Mouse (Mus musculus) ovary, adult 18-20 months (tissue): ENCODE data around the gene Nfkb1.

Source experiments
- DNase-seq: peaks from one replicate; pipeline ENCODE4 v3.0.0; 2022; ENCODE audit warnings: low spot score, mixed read lengths

Nfkb1 gene

DNA sequence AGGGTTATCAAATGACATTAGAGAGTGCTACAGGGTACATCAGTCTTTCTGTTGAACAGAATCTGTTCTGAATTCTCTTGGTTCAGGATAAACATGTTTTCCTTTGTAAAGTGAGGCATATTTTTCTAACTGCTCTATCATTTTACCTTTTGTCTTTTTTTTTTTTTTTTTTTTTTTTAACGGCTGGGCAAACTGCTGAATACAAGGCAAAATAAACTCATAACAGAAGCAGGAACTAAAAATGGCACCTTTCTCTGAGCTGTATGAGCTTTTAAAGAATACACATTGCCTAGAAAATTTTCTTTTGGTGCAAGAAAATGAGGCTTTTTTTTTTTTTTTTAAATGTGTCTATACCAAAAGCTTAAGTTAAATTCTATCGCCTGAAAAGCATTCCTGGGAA is 105.3 kb downstream of the Nfkb1 start:
- DNase-seq = no peak

DNA sequence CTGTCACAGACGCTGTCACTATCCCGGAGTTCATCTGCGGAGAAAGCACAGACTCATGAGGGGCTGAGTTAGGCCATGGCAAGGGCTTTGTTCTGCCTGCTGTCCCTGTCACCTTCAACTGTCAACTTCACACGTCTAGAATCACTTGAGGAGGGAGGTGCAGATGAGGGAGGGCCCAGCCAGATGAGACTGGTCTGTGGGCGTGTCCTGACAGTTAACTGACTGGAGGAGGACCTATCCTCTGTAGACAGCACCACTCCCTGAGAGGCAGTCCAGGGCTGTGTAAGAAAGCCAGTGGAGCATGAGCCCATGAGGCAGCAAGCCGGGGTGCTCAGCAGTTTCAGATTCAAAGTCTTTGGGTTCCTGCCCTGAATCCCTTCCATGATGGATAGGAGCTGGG is 105.9 kb downstream of the Nfkb1 start:
- no peak for DNase-seq

DNA sequence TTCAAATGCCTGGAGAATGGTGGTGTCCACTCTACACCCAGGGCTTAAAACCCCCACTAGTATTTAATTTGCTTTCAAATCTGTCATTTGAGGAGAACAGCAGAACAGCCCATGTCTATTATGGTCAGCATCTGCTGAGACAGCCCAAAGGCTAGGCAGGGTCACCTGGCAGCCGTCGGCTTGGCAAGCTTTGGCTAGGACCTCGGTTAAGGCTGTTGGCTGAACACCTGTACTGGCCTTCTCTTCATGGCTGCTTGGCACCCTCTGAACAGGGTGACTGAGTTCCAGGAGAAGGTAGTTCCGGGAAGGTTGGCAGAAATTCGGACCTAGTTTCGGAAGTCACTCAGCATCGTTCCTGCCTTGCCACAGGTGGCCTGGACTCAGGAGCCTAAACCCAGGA is 109.1 kb downstream of the Nfkb1 start:
- DNase-seq = no peak

DNA sequence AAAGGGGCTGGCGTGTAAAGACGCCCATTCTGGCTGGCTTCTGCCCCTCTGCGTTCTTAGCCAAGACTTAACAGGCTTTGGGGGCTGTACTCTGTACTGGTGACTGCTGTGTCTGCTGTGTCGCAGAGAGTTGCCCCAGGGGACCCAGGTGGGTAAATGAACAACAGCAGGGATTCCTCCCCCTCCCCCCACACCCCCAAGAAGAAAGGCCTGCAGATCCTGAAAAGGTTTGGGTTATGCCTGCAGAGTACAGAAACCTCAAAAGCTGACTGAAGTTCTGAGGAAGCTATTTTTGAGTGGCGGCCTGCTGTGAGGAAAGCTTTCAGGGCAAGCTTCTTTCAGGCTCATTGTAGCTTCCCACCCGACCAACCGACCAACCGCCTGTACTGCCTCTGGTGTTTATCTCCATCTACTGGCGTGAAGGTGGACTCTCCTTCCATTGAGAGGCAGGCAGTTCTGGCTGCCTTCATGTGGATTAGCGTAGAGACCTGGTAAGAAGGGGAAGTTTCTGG is 109.7 kb downstream of the Nfkb1 start:
- no peak for DNase-seq

DNA sequence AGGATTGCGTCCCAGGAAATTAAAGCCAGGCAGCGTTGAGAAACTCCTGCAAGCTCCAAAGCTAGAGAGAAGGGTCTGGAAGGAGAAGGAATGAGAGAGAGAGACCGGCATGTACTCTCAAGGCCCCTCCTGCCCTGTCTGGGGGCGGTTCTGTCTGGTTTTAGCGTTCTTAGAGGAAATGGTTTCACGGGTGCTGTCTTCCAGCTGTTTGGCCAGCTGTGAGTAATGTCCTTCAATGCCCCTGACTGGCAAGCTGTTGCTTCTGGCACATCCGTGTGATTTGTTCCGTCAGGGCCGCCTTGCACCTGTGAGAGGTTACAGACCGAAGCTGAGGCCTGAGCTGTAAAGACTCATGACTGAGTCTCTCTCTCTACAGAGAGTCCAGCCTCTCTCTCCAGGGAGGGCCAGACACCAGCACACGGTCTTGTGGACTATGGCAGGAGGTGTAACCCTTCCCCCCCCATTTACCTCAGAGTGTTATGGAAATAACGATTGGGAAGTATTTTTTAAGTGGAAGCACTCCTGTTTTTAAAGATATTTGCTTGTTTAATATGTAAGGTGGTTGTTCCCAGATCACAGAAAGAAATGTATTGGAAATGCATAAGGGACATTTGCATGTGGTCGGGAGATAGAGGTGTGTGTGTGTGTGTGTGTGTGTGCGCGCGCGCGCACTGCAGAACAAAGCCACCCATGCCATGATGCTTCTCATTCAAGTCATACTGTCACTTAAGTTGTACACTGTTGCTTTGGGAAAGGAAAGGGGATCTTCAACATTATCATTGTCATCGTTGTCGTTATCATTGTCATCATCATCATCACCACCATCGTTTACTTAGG is 110.7 kb downstream of the Nfkb1 start:
- no peak for DNase-seq

DNA sequence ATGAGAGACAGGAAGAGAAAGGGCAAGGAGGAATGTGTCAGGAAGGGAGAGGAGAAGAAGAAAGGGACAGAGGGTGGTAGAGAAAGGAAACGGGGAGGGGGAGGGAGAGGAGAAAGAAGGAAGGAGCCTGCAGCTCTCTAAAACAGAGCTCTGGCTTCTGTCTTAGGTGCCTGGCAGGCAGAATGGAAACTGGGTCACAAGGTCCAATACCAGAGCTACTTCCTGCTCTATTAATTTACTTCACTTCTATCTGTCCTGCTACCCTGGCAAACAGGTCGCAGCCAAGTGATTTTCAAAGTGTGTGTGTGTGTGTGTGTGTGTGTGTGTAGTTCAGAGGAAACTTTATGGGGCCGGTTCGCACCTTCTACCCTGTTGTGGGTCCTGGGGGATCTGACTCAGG is 112.2 kb downstream of the Nfkb1 start:
- DNase-seq = no peak

DNA sequence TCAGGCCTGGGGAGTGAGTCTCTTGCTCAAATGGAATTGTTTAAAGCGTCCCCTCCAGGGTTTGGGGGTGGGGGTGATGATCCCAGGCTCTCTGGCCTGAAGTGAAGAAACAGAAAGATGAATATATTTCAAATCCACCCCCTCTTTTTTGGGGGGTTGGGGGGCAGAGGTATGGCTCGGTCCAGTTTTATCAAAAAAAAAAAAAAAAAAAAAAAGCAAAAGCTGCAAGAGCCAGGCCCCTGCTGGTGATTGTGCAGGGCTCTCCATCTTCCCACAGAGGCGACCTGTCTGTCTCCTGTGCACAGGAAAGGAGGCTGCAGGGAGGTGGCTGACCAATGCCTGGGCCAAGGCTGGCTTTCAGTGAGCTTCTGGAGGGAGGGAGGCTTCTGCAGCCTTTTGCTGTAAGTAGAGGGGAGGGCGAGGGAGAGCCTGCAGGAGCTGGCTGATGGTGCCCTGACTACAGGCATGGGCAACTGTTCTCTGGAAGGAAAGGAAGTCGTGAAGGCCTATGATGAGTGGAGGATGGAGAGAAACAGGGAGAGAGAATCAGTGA is 112.7 kb downstream of the Nfkb1 start:
- DNase-seq = no peak

DNA sequence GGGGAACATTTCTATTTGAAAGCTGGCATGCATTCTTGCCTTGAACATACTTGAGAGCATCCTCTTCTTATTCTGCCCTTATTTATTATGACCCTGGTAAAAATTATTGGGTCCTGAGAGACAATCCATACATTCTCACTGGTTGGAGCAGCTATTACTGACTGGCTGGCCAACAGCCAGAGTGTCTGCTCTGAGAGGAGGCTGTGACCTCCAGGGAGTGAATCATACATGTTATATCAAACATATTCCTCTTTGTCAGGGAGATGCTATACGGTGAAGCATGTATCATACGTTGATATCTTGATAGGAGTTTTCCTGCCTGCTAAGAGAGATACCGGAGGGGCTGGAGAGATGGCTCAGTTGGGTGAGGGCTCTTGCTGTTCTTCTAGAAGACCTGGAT is 116.2 kb downstream of the Nfkb1 start:
- no peak for DNase-seq

DNA sequence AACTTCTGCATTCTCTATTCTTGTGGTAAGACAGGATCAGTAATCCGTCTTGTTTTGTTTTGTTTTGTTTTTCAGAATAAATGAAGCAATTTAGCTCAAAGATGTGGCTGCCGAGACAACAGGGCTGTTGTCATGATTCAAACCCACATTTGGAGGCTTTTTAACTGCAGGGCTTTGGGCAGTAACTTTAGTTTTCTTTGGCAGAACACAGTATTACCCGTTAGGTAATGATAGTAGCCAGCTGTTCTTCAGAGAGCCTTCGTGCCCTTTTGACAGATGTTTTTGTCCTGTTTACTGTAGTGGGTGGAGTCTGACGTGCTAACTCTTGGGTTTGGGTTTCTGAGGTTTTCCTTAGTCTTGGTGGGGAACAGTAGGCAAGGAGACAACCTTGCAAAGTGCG is 118.3 kb downstream of the Nfkb1 start:
- DNase-seq = no peak

DNA sequence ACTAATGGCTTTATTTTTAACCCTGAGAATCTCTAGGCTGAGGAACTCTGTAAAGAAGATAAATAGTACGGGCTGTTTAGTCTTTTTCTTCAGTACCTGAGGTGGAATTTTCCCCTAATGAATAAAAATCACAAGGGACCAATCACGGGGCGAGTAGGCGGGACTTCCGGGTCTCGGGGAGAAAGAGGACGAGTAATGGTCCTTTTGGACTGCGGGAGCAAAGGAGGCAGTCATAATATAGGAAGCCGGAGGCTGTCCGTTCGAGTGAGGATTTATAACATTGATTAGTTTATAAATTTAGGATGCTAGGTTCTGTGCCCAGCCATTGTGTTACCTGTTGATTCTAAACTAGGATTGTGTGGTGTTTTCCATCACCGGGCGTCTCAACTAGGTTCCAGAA is 119.8 kb downstream of the Nfkb1 start:
- DNase-seq = no peak

DNA sequence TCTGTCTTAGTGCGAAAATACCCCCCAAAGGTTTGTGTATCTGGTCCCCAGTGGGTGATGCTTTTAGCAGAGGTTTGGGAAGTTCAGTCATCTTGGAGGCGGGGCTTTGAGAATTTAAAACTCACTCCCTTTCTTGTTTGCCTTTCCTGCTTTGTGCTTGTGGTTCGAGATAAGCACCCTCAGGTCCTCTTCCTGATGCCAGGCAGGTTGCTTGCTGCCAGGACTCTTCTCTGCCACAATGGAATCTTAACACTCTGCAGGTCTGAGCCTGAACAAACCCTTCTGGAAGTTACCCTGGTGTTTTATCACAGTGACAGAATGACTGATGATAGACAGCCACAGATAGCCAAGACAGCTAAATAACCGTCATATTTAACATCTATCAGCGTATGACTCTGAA is 122.7 kb downstream of the Nfkb1 start:
- no peak for DNase-seq

DNA sequence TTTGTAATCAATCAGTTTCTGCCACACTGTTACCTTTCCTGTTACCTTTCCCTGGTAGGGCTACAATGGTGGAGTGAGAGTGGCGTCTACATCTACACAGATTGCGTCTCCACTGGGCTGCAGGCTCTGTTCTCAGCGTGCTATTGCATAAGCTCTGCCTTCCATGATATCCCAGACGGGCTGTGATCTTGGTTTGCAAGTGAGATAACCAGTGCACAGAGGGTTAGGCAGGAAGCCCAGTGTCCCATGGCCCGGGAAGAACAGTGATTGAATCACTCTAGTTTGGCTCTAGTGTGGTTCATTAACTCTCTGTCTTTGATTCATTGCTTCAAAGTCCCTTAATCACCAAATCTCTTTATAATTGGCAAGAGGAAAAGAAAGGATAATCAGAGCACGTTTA is 123.5 kb downstream of the Nfkb1 start:
- DNase-seq = no peak

DNA sequence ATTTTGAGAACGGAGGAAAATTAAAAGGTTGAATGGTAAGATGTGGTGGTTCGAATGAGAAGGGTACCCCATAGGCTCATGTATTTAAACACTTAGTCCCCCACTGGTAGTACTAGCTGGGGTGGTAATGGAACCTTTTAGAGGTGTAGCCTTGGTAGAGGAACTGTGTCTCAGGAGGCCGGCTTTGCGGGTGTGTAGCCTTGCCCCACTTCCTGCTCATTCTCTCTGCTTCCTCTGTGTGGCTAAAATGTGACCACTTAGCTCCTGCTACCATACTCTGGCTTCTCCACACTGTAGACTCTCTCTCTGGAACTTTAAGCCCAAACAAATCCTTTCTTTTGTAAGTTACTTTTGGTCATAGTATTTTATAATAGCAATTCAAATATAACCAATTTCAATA is 126.0 kb downstream of the Nfkb1 start:
- DNase-seq = no peak

DNA sequence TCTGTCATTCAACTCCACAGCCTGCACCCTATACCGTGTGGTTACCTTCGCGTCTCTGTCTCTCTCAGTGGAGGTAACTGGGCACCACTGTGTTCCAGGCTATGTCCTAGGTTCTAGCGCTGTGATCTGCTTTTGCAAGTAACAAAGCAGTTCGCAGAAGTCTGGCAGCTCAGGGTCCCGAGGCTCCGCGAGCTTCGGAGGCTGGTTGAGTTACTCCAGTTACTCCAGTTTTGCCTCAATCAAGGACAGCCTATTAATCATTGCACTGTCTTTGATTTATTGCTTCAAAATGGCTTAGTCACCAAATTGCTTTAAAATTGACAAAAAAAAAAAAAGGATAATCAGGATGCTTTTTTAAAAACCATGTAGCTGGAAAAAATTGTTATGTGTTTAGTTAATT is 126.6 kb downstream of the Nfkb1 start:
- DNase-seq = no peak

DNA sequence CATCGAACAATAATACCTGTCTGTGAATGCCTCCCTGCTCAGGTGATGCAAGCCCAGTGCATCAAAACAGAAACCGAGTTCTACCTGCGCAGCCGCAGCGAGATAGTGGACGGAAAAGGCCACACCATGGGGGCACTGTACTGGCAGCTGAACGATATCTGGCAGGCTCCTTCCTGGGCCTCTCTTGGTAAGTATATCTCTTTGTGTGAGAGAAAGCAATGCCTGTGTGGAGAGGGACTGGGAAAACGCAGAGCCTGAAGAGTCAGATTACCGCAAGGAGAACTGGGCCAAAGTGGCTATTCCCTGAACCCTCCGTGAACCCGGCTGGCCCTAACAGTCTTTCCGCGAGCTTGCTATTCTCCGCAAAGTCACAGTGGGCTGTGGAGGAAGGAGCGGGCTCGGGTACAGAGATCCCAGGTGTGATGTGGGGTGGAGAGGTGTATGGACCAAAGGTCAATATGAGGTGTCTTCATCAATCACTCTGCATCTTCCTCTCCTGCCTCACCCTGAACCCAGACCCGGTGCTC is 128.1 kb downstream of the Nfkb1 start:
- DNase-seq = no peak

DNA sequence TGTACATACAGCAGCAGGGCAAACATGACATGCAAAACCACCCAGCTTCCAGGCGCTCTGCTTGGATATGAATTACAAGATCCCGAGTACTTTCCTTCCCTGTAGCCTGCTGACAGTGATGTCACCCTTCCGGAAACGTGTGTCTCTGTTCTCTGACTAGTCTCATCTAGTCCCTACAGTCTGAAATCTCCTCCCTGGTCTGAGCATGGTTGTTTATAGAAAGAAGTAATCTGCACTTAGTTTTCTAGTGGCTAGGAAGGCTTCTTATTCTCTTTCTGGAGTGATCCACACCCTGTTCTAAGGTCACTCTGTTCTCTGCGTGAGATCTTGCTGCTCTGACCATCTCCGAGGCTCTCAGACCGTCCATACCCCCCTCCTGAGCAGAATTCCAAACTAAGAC is 129.3 kb downstream of the Nfkb1 start:
- no peak for DNase-seq

DNA sequence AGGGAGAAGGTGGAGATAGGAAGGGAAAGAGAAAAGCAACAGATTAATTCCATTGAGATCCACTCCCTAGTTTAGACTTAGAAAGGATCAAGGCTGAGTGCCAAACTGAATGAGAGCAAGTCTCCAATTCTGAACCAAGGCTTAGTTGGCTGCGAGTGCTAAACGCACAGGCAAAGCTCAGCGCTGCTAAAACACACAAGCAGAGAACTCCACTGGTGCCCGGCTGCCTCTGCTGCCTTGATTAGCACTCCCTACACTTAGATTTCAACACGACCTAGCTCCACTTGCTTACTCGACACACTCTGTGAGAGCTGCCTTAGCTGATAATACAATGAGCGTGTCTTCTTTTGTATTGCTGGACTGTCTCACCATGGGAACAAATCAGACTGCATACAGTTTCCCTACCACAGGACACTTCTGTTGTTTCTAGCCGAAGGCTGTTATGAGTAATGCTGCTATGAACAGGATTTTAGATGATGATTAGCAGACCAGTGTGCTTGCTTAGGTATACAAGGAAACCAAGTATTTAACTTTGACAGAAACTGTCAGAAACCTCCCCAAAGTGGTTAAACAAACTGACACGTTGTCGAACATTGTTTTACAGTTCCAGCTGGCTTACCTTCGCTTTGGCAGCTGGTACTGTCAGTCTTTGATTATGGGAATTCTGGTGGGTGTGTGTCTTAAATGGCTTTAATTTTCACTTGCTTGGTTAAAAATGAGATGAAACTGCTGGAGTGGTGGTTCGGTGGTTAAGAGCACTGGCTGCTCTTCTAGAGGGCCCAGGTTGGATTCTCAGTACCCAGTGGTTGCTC is 134.3 kb downstream of the Nfkb1 start:
- DNase-seq = no peak

DNA sequence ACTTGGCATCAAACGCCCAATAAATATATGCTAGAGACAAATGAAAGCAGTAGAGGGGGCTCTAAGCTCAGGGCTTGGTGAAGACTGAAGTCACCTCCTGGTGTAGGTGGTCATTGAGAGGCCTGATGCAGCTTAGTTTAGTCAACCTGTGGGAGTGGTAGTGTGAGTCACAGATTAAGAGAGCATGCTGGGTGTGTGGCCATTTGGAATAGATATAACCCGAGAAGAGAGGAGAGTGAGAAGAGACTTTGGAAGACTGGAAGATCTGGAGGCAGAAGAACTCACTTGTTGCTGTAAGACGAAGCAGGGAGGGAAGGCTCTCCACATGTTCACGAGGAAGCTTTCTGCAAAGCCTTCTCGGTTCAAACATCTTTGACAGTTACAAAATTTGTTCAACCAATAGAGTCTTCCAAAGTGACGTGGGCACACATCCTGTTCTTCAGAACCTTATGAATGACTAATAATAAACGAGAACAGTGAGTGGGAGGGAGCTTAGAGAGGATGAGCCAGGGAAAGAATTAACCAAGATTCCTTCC is 135.2 kb downstream of the Nfkb1 start:
- no peak for DNase-seq

DNA sequence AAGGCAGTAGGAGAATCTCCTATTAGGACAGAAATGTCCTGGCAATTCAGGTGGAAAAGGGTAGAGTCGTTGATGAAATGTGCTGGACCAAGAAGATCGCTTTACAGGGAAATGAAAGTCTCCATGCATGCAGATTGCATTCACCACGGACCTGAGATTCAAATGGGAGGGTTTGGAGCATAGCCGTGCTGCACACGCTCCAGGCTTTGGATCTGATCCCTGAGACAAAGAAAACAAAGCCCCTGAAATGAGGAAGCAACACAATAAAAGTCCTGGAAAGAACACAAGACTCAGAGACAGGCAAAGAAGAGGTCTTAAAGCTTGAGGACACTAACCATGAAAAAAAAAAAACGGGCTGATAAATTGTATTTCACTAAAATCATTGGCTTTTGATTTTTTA is 136.2 kb downstream of the Nfkb1 start:
- DNase-seq = no peak

DNA sequence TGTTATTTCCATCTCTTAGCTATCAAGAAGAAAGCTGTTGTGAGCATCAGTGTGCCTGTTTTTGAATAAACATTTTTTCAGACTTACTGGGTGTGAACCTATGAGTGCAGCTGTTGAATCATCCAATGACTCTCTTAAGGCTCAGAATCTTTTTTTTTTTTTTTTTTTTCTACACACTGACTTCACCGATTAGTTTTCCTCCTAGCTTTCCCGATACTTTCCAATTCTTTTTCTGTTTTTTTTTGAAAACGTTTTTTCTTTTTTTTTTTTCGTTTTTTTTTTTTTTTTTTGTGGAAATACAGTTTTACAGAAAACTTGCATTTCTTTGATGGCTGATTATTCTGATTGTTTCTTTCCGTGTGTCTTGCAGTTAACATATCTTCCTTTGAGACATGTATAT is 138.5 kb downstream of the Nfkb1 start:
- DNase-seq = no peak

DNA sequence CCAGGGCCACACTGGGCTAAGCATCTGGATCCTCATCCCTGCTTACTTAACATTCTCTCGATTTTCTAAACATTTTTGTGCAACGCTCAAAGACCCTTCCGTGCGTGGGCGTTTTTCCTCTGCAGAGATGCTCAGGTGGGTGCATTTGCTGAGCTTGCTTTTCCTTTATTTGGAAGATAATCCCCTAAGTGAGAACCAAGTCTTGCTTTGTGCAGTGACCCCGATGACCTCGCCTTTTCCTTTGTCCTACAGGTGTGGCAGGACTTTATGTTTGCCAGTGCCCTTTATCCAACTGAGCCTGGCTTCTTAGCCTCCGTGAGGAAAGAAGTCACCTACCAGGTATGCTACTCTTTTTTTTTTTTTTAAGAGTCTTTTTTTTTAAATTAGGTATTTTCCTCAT is 144.0 kb downstream of the Nfkb1 start:
- DNase-seq = no peak

DNA sequence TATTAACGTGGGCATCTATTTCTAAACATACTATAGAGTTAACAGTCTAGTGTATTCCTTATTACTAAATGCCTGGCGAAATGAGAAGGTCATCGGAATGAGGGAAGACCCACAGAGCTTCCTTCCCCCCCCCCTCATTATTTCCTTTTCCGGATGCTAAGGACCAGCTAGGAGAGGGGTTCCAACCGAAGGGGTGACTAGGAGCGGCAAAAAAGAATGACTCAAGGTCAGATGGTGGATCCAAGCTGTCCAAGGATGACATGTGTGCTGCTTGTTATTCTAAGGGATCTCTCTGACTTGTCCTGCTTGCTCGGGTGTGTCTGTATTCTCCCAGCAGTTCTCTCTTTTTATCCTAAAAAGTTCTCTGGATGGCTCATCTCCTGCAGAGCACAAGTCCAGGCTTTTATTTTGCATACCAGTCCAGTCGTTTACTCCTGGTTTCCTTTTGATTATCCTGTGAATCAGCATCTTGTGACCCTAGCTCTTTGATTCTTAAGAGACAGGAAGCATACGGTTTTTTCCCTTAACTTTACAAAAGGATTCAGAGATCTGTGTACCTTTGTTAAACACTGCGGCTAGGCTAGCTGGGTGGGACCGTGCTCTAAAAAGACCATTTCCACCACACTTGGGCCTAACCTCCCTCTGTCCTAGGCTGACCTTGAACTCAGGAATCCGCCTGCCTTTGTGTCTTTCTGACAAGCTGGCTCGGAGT is 145.0 kb downstream of the Nfkb1 start:
- no peak for DNase-seq
